Mouse (Mus musculus) hindbrain, embryonic 14.5 days (tissue): Measurements from ENCODE around the gene Gas7. TPM values are rescaled to one million over a fixed set of nuclear protein-coding genes. Genes with fewer than 3 reads are reported as not detected.
A peak's percentile ranks its signal among the peaks of the same experiment; 100 is the strongest.

Experiments used
- ATAC-seq: fragments of 200-750 bp; cut with Nextera tagmentation; 2 replicates; pipeline ENCODE4 v1.8.0; 2017; ENCODE audit warnings: moderate number of reproducible peaks, mild to moderate bottlenecking, moderate TSS enrichment, moderate library complexity; ENCODE audit not compliant: low FRiP score
- DNase-seq: peaks from one replicate; pipeline ENCODE4 v3.0.0-alpha.2; 2015; ENCODE audit warnings: low spot score
- H3K27ac ChIP-seq: fragments of 300-500 bp; sonication (generic); 2 replicates; pipeline ENCODE4 v1.5.1; 2014; ENCODE audit warnings: mild to moderate bottlenecking, moderate library complexity
- H3K27me3 ChIP-seq: fragments of 300-500 bp; sonication (generic); 2 replicates; pipeline ENCODE4 v1.6.1; 2014; ENCODE audit warnings: mild to moderate bottlenecking, low read length, mixed read lengths; ENCODE audit not compliant: control insufficient read depth, insufficient read depth
- H3K36me3 ChIP-seq: fragments of 300-500 bp; sonication (generic); replicated peaks from 2 replicates; pipeline ENCODE4 v1.6.1; 2014; ENCODE audit not compliant: control insufficient read depth, insufficient read depth
- H3K4me1 ChIP-seq: fragments of 300-500 bp; sonication (generic); replicated peaks from 2 replicates; pipeline ENCODE4 v1.6.1; 2014; ENCODE audit warnings: antibody characterized with exemption, low read length, mixed read lengths; ENCODE audit not compliant: control insufficient read depth, insufficient read depth
- H3K4me2 ChIP-seq: fragments of 300-500 bp; sonication (generic); replicated peaks from 2 replicates; pipeline ENCODE4 v1.6.1; 2014; ENCODE audit warnings: mild to moderate bottlenecking, moderate library complexity
- H3K4me3 ChIP-seq: fragments of 300-500 bp; sonication (generic); replicated peaks from 2 replicates; pipeline ENCODE4 v1.5.1; 2014; ENCODE audit warnings: mild to moderate bottlenecking, low read length
- H3K9ac ChIP-seq: fragments of 300-500 bp; sonication (generic); 2 replicates; pipeline ENCODE4 v1.6.1; 2014
- H3K9me3 ChIP-seq: fragments of 300-500 bp; sonication (generic); 2 replicates; pipeline ENCODE4 v1.6.1; 2016; ENCODE audit warnings: low read length; ENCODE audit not compliant: control insufficient read depth
- WGBS: fragments of 180-500 bp; shearing (Covaris S2); extraction: QIAGEN DNeasy Blood & Tissue Kit; methylation state at CpG from one replicate; pipeline ENCODE4 v1.1.7; 2014; 5-methylcytosine and 5-hydroxymethylcytosine counted together
- polyA plus RNA-seq: library from polyadenylated mRNA; unstranded; fragments of >200 nt; fragmentation: Nextera tagmentation; extraction: Ambion mirVana; gene quantifications from 2 replicates; pipeline ENCODE4 v1.2.1, GENCODE M21; 2014

Gene Gas7
- polyA plus RNA-seq, 1 experiment from 2014 or later = 19.4 TPM

DNA sequence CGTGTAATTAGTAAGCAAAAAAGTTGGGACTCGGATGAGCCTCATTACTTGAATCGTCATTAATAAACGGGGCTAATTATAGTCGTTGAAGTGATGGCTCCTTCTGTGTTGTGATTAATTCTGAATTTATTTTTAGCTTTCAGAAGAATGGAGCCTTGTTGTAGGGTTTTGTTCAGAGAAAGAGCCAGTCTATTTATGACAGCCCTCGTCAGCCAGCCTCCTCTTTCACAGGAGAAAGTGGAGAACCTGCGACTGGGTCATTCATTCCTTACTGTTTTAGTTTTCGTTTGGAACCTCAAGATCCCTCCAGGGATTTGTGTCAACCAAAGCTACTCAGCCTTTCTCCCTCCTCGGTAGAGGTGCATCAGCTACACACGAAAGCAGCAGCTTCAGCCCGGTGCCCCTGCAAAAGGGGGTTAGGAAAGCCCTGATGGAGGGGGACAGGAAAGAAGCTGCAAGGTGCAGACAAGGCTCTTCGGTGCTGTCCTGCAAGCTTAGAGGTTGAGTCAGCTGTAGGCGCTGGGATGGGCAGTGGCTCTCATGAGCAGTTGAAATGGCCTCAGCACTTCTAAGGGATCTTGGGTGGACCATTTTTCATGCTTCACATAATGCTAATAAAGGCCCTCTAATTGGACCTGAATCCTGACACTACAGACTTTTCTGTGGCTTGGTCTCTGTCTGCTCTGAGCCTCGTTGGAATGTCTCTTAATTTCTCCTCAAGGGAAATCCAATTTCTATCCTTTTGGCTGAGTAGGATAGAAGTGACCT is 10.0 kb upstream of the Gas7 start:
- no peak for ATAC-seq
- Histone ChIP-seq H3K4me2 (no peak overlapping the region), H3K36me3 (no peaks in the 10 kb centered on the region), H3K9ac (no peak overlapping the region), H3K27me3 (no peaks in the 10 kb centered on the region), H3K4me3 (no peak overlapping the region), H3K4me1 (no peaks in the 10 kb centered on the region), H3K27ac (no peak overlapping the region), H3K9me3 (no peaks in the 10 kb centered on the region)
- DNase-seq = no peak
- WGBS = 53% methylated on average over 14 of the region's 14 CpGs

GRCm38 (mm10) chr11:67451525-67451924 is 3.7 kb upstream of the Gas7 start:
- peaks cover 12% of the 10 kb centered on the region for H3K27me3 ChIP-seq
- no peaks in the 10 kb centered on the region for H3K9me3 ChIP-seq
- no peak overlapping the region for H3K9ac ChIP-seq
- 87% methylated on average over 5 of the region's 5 CpGs for WGBS
- no peak overlapping the region for H3K4me2 ChIP-seq
- ATAC-seq = no peak
- no peaks in the 10 kb centered on the region for H3K4me1 ChIP-seq
- no peaks in the 10 kb centered on the region for H3K36me3 ChIP-seq
- H3K4me3 ChIP-seq = no peak overlapping the region
- no peak overlapping the region for H3K27ac ChIP-seq
- no peak for DNase-seq

- Histone ChIP-seq H3K9me3 (no peaks in the 10 kb centered on the region), H3K9ac (peak overlapping the region; percentile 79), H3K4me2 (peak overlapping the region; percentile 98), H3K4me1 (no peaks in the 10 kb centered on the region), H3K36me3 (no peaks in the 10 kb centered on the region), H3K27me3 (peaks cover 12% of the 10 kb centered on the region), H3K4me3 (peak overlapping the region; percentile 73), H3K27ac (no peak overlapping the region)
- under 1% methylated on average over 37 of the region's 42 CpGs for WGBS
- no peak for DNase-seq
- peak; percentile 64 for ATAC-seq
Measured at GRCm38 (mm10) chr11:67455527-67455981, 317 bp downstream of the Gas7 start.

DNA sequence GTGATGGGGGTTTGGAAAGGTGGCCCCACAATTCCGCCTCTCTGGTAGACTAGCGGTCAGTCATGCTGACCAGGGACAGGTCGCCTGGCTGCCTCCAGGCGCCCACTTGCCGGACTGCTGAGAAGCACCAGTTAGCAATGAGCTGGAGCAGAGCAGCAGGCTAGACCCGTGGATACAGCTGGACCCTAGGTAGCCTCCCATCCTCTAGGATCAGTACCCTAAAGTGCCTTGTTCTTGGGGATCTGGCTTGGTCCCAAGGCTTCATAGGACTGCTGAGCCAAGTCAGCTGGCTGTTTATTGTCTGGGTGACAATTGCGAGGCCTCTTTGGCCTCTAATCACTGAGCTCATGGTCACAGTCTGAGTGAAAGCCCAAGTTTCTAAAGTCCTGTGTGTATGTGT is 792 bp downstream of the Gas7 start:
- no peaks in the 10 kb centered on the region for H3K4me1 ChIP-seq
- H3K9ac ChIP-seq = peak overlapping the region; percentile 79; the same call in 1 of the 2 replicates
- 21% methylated on average over 7 of the region's 7 CpGs for WGBS
- DNase-seq = no peak
- H3K36me3 ChIP-seq = no peaks in the 10 kb centered on the region
- peak overlapping the region; percentile 98 for H3K4me2 ChIP-seq
- peaks cover 12% of the 10 kb centered on the region for H3K27me3 ChIP-seq
- peak overlapping the region; percentile 73 for H3K4me3 ChIP-seq
- H3K9me3 ChIP-seq = no peaks in the 10 kb centered on the region
- no peak overlapping the region for H3K27ac ChIP-seq
- ATAC-seq = no peak

- peak; percentile 61 for DNase-seq
- no peaks in the 10 kb centered on the region for H3K36me3 ChIP-seq
- no peak overlapping the region for H3K4me2 ChIP-seq
Measured at GRCm38 (mm10) chr11:67458171-67458570, 2.9 kb downstream of the Gas7 start.

GRCm38 (mm10) chr11:67467132-67467531 is 11.9 kb downstream of the Gas7 start:
- H3K36me3 ChIP-seq = no peaks in the 10 kb centered on the region
- H3K9me3 ChIP-seq = no peaks in the 10 kb centered on the region
- no peak overlapping the region for H3K4me2 ChIP-seq
- H3K27ac ChIP-seq = no peak overlapping the region
- no peak overlapping the region for H3K4me3 ChIP-seq
- DNase-seq (no peak), ATAC-seq (no peak)
- no peaks in the 10 kb centered on the region for H3K27me3 ChIP-seq
- WGBS = 71% methylated on average over 4 of the region's 4 CpGs
- H3K4me1 ChIP-seq = no peaks in the 10 kb centered on the region
- no peak overlapping the region for H3K9ac ChIP-seq

More at GRCm38 (mm10) chr11:67458171-67458570, 2.9 kb downstream of the Gas7 start:
- Histone ChIP-seq H3K27me3 (peaks cover 11% of the 10 kb centered on the region), H3K27ac (no peak overlapping the region), H3K4me1 (no peaks in the 10 kb centered on the region), H3K9me3 (no peaks in the 10 kb centered on the region), H3K4me3 (no peak overlapping the region), H3K9ac (no peak overlapping the region)
- 39% methylated on average over 2 of the region's 2 CpGs for WGBS
- ATAC-seq = no peak

DNA sequence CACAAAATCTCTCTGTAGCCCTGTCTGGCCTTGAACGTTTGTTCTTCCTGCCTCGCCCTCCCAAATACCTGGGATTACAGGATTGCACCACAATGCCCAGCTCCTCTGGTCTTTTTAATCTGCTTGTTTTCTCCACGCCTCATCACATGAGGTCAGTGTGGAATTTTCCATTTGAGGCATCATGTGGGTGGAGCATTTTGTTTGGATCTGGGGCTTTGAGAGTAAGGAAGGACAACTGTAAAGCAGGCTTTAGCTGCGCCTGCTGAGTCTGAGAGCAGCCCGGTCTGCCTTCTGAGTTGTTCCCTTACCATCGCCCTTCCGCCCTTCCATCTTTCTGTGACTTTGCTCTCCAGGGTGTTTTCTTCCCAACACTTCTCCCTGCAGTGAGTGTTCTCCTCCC is 13.6 kb downstream of the Gas7 start:
- H3K27ac ChIP-seq = no peak overlapping the region
- 78% methylated on average over 7 of the region's 7 CpGs for WGBS
- no peak overlapping the region for H3K4me2 ChIP-seq
- no peaks in the 10 kb centered on the region for H3K36me3 ChIP-seq
- H3K9ac ChIP-seq = no peak overlapping the region
- no peaks in the 10 kb centered on the region for H3K9me3 ChIP-seq
- DNase-seq (no peak), ATAC-seq (no peak)
- H3K27me3 ChIP-seq = no peaks in the 10 kb centered on the region
- H3K4me3 ChIP-seq = no peak overlapping the region
- H3K4me1 ChIP-seq = no peaks in the 10 kb centered on the region

- Histone ChIP-seq H3K27me3 (no peaks in the 10 kb centered on the region), H3K9ac (no peak overlapping the region), H3K4me1 (no peaks in the 10 kb centered on the region), H3K4me3 (no peak overlapping the region), H3K27ac (no peak overlapping the region), H3K4me2 (no peak overlapping the region), H3K9me3 (no peaks in the 10 kb centered on the region), H3K36me3 (no peaks in the 10 kb centered on the region)
- WGBS = 38% methylated on average over 5 of the region's 5 CpGs
- DNase-seq = no peak
- no peak for ATAC-seq
Measured at GRCm38 (mm10) chr11:67474590-67474989, 19.4 kb downstream of the Gas7 start.

DNA sequence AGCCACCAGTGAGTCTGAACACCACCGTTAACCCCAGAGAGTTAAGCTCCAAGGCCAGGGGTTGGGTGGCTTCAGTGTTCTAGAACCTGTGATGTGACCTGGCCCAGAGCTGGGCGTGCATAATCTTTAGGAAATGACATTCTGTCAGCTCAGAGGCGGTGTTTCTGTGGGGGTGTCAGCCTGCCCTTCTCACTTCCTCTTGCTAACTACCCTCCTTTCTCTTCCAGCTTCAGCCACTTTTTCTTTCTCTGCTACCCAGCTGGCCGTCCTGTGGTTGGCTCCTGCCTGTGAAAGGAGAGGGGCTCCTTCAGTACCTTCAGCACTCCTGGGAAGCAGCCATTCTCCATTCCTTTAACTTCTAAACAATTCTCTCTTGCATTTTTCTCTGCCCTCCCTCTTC is 24.3 kb downstream of the Gas7 start:
- DNase-seq = no peak
- no peak overlapping the region for H3K9ac ChIP-seq
- no peaks in the 10 kb centered on the region for H3K4me1 ChIP-seq
- WGBS = 60% methylated on average over 4 of the region's 4 CpGs
- no peaks in the 10 kb centered on the region for H3K36me3 ChIP-seq
- ATAC-seq = no peak
- H3K4me2 ChIP-seq = no peak overlapping the region
- no peak overlapping the region for H3K4me3 ChIP-seq
- no peak overlapping the region for H3K27ac ChIP-seq
- H3K9me3 ChIP-seq = no peaks in the 10 kb centered on the region
- H3K27me3 ChIP-seq = no peaks in the 10 kb centered on the region
